Mouse (Mus musculus): Measurements from ENCODE around the gene Eno3.

The Eno3 gene

GRCm38 (mm10) chr11:70656964-70657363 is at the start of gene Eno3:
Gene Eno3, plus strand, starts transcription at chr11:70657202.
- DNase-seq: peak; percentile 47

- no peak for DNase-seq
These were observed 49.4 kb upstream of the Eno3 start for GRCm38 (mm10) chr11:70607611-70608010.

- no peak for DNase-seq
These were observed 48.5 kb upstream of the Eno3 start for GRCm38 (mm10) chr11:70608381-70609066.

- no peak for DNase-seq
These were observed 46.2 kb upstream of the Eno3 start for GRCm38 (mm10) chr11:70610752-70611151.

- DNase-seq: no peak
These were observed 44.5 kb upstream of the Eno3 start for GRCm38 (mm10) chr11:70612505-70612904.

- DNase-seq: peak; percentile 76
These were observed 41.9 kb upstream of the Eno3 start for GRCm38 (mm10) chr11:70615074-70615473.

GRCm38 (mm10) chr11:70615516-70616093 is 41.4 kb upstream of the Eno3 start, which contains the start of gene 4930544D05Rik:
Gene 4930544D05Rik, plus strand, starts transcription at chr11:70615848.
- no peak for DNase-seq

- no peak for DNase-seq
These were observed 37.9 kb upstream of the Eno3 start, which contains the start of gene Chrne for GRCm38 (mm10) chr11:70619101-70619500. Gene Chrne, minus strand, starts transcription at chr11:70619216.

GRCm38 (mm10) chr11:70621972-70622814 is 34.8 kb upstream of the Eno3 start:
- no peak for DNase-seq

GRCm38 (mm10) chr11:70623053-70623742 is 33.8 kb upstream of the Eno3 start:
- no peak for DNase-seq

GRCm38 (mm10) chr11:70625473-70625872 is 31.5 kb upstream of the Eno3 start:
- DNase-seq: peak; percentile 68

GRCm38 (mm10) chr11:70626877-70627276 is 30.1 kb upstream of the Eno3 start:
- no peak for DNase-seq

GRCm38 (mm10) chr11:70628431-70628830 is 28.6 kb upstream of the Eno3 start:
- DNase-seq: no peak

GRCm38 (mm10) chr11:70629557-70629956 is 27.4 kb upstream of the Eno3 start:
- DNase-seq: peak; percentile 22

GRCm38 (mm10) chr11:70630129-70630528 is 26.9 kb upstream of the Eno3 start:
- DNase-seq: no peak

- DNase-seq: no peak
These were observed 21.4 kb upstream of the Eno3 start for GRCm38 (mm10) chr11:70635601-70636000.

- DNase-seq: no peak
These were observed 19.2 kb upstream of the Eno3 start for GRCm38 (mm10) chr11:70637764-70638163.

- DNase-seq: no peak
These were observed 18.7 kb upstream of the Eno3 start for GRCm38 (mm10) chr11:70638293-70638692.

GRCm38 (mm10) chr11:70638714-70639278 is 18.2 kb upstream of the Eno3 start, which contains the start of gene Gp1ba:
Gene Gp1ba, plus strand, starts transcription at chr11:70639122.
- no peak for DNase-seq

- DNase-seq: no peak
These were observed 17.0 kb upstream of the Eno3 start for GRCm38 (mm10) chr11:70639976-70640375.

- DNase-seq: no peak
These were observed 15.8 kb upstream of the Eno3 start for GRCm38 (mm10) chr11:70641241-70641640.

- no peak for DNase-seq
These were observed 14.0 kb upstream of the Eno3 start for GRCm38 (mm10) chr11:70643051-70643450.

All from embryo, embryonic 11 days (tissue).